ENCODE assay signal across 8 mouse cellular contexts in genomic region chr6:134793911-134794520, GRCm38 (mm10). TPM values are rescaled to one million over a fixed set of nuclear protein-coding genes. Genes with fewer than 3 reads are reported as not detected.
A peak's percentile ranks its signal among the peaks of the same experiment; 100 is the strongest.
DNase-seq lines count a peak whose midpoint lies in the region; ATAC-seq and TF ChIP-seq lines count a peak whose summit lies in the region.

No protein-coding gene starts in this region.

- 0 out of 2 replicates have a peak overlapping the region, but pooled peaks have one; percentile 10 for H3K27ac ChIP-seq in heart, embryonic 11.5 days (ENCODE audit: low read depth, low read length)
- peak overlapping the region; percentile 78 for H3K27ac ChIP-seq in kidney, embryonic 15.5 days
- no peak overlapping the region for H3K27ac ChIP-seq in liver, embryonic 11.5 days (ENCODE audit: low read depth, low read length)

- DNase-seq in CD4-positive, CD25-positive, alpha-beta regulatory T cell, adult 2 months (ENCODE audit: low read depth, low spot score): peak; percentile 92
- peak; percentile 89 for DNase-seq in brain, embryonic 14.5 days (ENCODE audit: low read depth)
- peak; percentile 80 for DNase-seq in liver, embryonic 11.5 days (ENCODE audit: low spot score)
- peak; percentile 90 for DNase-seq in naive thymus-derived CD4-positive, alpha-beta T cell, adult 2 months (ENCODE audit: low read depth)
- peak; percentile 86 for DNase-seq in splenic B cell, adult 2 months (ENCODE audit: low read depth, low spot score)

- H3K4me3 ChIP-seq in erythroblast, embryonic 14.5 days (replicated peaks): peak overlapping the region; percentile 42
- H3K4me3 ChIP-seq in heart, embryonic 11.5 days (ENCODE audit: low read depth, low read length): peak overlapping the region; percentile 26
- H3K4me3 ChIP-seq in kidney, embryonic 15.5 days (replicated peaks): peak overlapping the region; percentile 21; the same call in 1 of the 2 replicates
- H3K4me3 ChIP-seq in liver, embryonic 11.5 days (ENCODE audit: low read depth, low read length): 0 out of 2 replicates have a peak overlapping the region, but pooled peaks have one; percentile 20

- H3K4me1 ChIP-seq in erythroblast, embryonic 14.5 days (ENCODE audit: control insufficient read depth): peaks cover 27% of the 10 kb centered on the region
- peaks cover 10% of the 10 kb centered on the region for H3K4me1 ChIP-seq in heart, embryonic 11.5 days (ENCODE audit: control insufficient read depth, insufficient read depth, low read length)
- peaks cover 18% of the 10 kb centered on the region for H3K4me1 ChIP-seq in kidney, embryonic 15.5 days
- H3K4me1 ChIP-seq in liver, embryonic 11.5 days (replicated peaks; ENCODE audit: control insufficient read depth, insufficient read depth, low read length): peaks cover 6% of the 10 kb centered on the region; the same call in 1 of the 2 replicates

- peak; percentile 96 for TF ChIP-seq CTCF in brain, embryonic 14.5 days (IDR thresholded peaks at IDR 0.05; ENCODE audit: borderline replicate concordance, extremely low read depth, insufficient read depth, insufficient read length)

- H3K27me3 ChIP-seq in erythroblast, embryonic 14.5 days (ENCODE audit: control insufficient read depth): peaks cover 31% of the 10 kb centered on the region
- no peaks in the 10 kb centered on the region for H3K27me3 ChIP-seq in heart, embryonic 11.5 days (ENCODE audit: control insufficient read depth, insufficient read depth, low read length)
- H3K27me3 ChIP-seq in kidney, embryonic 15.5 days: no peaks in the 10 kb centered on the region
- no peaks in the 10 kb centered on the region for H3K27me3 ChIP-seq in liver, embryonic 11.5 days (replicated peaks; ENCODE audit: control insufficient read depth, insufficient read depth, low read length)
- no peaks in the 10 kb centered on the region for H3K27me3 ChIP-seq in splenic B cell, adult 2 months (ENCODE audit: control insufficient read depth, insufficient read depth, low read length, poor library complexity, severe bottlenecking)

- no peak for ATAC-seq in heart, embryonic 11.5 days (replicated peaks; ENCODE audit: insufficient number of reproducible peaks, low FRiP score, low TSS enrichment)
- peak; percentile 27; the same call in 1 of the 2 replicates for ATAC-seq in kidney, embryonic 15.5 days (replicated peaks; ENCODE audit: low FRiP score)
- 0 out of 2 replicates have a peak, but pooled peaks have one; percentile 20 for ATAC-seq in liver, embryonic 11.5 days (replicated peaks; ENCODE audit: low FRiP score)

- WGBS in heart, embryonic 11.5 days (ENCODE audit: insufficient replicate concordance): 13% methylated on average over 21 of the region's 21 CpGs
- WGBS in kidney, embryonic 15.5 days: 14% methylated on average over 21 of the region's 21 CpGs
- 13% methylated on average over 21 of the region's 21 CpGs for WGBS in liver, embryonic 11.5 days

- no peak for TF ChIP-seq POLR2A in brain, embryonic 14.5 days (IDR thresholded peaks at IDR 0.05; ENCODE audit: borderline replicate concordance, extremely low read depth, insufficient read depth, insufficient read length, poor library complexity, severe bottlenecking)

- no peaks in the 10 kb centered on the region for H3K36me3 ChIP-seq in erythroblast, embryonic 14.5 days (ENCODE audit: control insufficient read depth)
- H3K36me3 ChIP-seq in heart, embryonic 11.5 days (ENCODE audit: control insufficient read depth, insufficient read depth, low read length): no peaks in the 10 kb centered on the region
- H3K36me3 ChIP-seq in kidney, embryonic 15.5 days: no peaks in the 10 kb centered on the region
- H3K36me3 ChIP-seq in liver, embryonic 11.5 days (ENCODE audit: control insufficient read depth, insufficient read depth, low read length): no peaks in the 10 kb centered on the region
- no peaks in the 10 kb centered on the region for H3K36me3 ChIP-seq in splenic B cell, adult 2 months (ENCODE audit: control insufficient read depth, insufficient read depth, low read length, poor library complexity, severe bottlenecking)

- no peak overlapping the region for H3K9ac ChIP-seq in heart, embryonic 11.5 days (ENCODE audit: low read depth, low read length)
- H3K9ac ChIP-seq in kidney, embryonic 15.5 days: 0 out of 2 replicates have a peak overlapping the region, but pooled peaks have one; percentile 23
- H3K9ac ChIP-seq in liver, embryonic 11.5 days (ENCODE audit: low read depth, low read length): no peak overlapping the region

- H3K9me3 ChIP-seq in erythroblast, embryonic 14.5 days (ENCODE audit: control insufficient read depth, low read length): no peaks in the 10 kb centered on the region
- no peaks in the 10 kb centered on the region for H3K9me3 ChIP-seq in heart, embryonic 11.5 days (replicated peaks; ENCODE audit: control insufficient read depth, low read length)
- no peaks in the 10 kb centered on the region for H3K9me3 ChIP-seq in kidney, embryonic 15.5 days (replicated peaks)
- no peaks in the 10 kb centered on the region for H3K9me3 ChIP-seq in liver, embryonic 11.5 days (ENCODE audit: control insufficient read depth, low read length)

- peak overlapping the region; percentile 61 for H3K4me2 ChIP-seq in heart, embryonic 11.5 days
- peak overlapping the region; percentile 55 for H3K4me2 ChIP-seq in kidney, embryonic 15.5 days
- H3K4me2 ChIP-seq in liver, embryonic 11.5 days: peak overlapping the region; percentile 77

RNA-seq across cellular contexts. Expression of gene Dusp16, which starts 1.6 kb away (rescaled TPM):
- 8.0 and 10.4 TPM in 2 replicates for polyA plus RNA-seq in brain, embryonic 14.5 days (2012; rRNA removed)
- polyA plus RNA-seq in erythroblast, embryonic 14.5 days (2012): 0.22 and 0.52 TPM in 2 replicates
- 19.7 and 20.6 TPM in 2 replicates for polyA plus RNA-seq in heart, embryonic 11.5 days (2014; fragmentation: Nextera tagmentation; extraction: Ambion mirVana)
- polyA plus RNA-seq in kidney, embryonic 15.5 days (2015; fragmentation: Nextera tagmentation; extraction: Ambion mirVana): 11.0 and 11.8 TPM in 2 replicates
- 7.9 and 10.1 TPM in 2 replicates for polyA plus RNA-seq in liver, embryonic 11.5 days (2014; fragmentation: Nextera tagmentation; extraction: Ambion mirVana)

RNA-seq across cellular contexts. Expression of gene Crebl2, which starts 35.9 kb away (rescaled TPM):
- polyA plus RNA-seq in brain, embryonic 14.5 days (2012; rRNA removed): 8.4 and 8.8 TPM in 2 replicates
- polyA plus RNA-seq in erythroblast, embryonic 14.5 days (2012): 0.15 and 0.24 TPM in 2 replicates
- 1.3 and 1.5 TPM in 2 replicates for polyA plus RNA-seq in heart, embryonic 11.5 days (2014; fragmentation: Nextera tagmentation; extraction: Ambion mirVana)
- 2.3 and 3.1 TPM in 2 replicates for polyA plus RNA-seq in kidney, embryonic 15.5 days (2015; fragmentation: Nextera tagmentation; extraction: Ambion mirVana)
- 1.3 and 1.5 TPM in 2 replicates for polyA plus RNA-seq in liver, embryonic 11.5 days (2014; fragmentation: Nextera tagmentation; extraction: Ambion mirVana)
